Mouse (Mus musculus) cerebellum, adult 2 months (tissue): ENCODE measurements around the gene Hsd11b1.

ENCODE experiments used
- CTCF ChIP-seq: fragments of 200-500 bp; IDR thresholded peaks from 2 replicates; pipeline ENCODE4 v1.5.1; 2011; ENCODE audit warnings: low read depth, mild to moderate bottlenecking, control low read depth, low read length, moderate library complexity, borderline replicate concordance; ENCODE audit not compliant: insufficient read depth
- POLR2A ChIP-seq: fragments of 200-500 bp; IDR thresholded peaks from 2 replicates; pipeline ENCODE4 v1.6.1; 2011; ENCODE audit warnings: low read length, control low read depth, borderline replicate concordance; ENCODE audit not compliant: insufficient read depth

DNA sequence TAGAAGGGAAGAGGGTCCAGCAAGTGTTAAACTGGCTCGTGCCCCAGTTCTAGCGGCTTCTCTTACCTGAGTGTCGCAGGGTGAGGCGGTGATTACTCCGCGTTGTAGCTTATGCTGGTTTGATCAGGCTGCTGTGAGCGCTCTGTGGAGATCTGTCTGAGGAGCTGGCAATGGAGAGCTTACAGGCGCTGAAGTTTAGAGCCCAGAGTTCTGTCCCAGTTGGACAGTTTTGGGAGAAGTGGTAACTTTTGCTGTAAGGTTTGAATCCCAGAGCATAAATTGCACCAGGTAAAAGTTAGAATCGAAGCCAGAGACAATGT is 90.1 kb downstream of the Hsd11b1 start:
- TF ChIP-seq CTCF (no peak), POLR2A (no peak)
